Mouse (Mus musculus) intestine, embryonic 16.5 days (tissue): ENCODE measurements around the gene Scyl1. TPM values are rescaled to one million over a fixed set of nuclear protein-coding genes. Genes with fewer than 3 reads are reported as not detected.

Experiments
- ATAC-seq: fragments of 200-750 bp; cut with Nextera tagmentation; 2 replicates; pipeline ENCODE4 v1.8.0; 2017; ENCODE audit warnings: moderate TSS enrichment, moderate library complexity
- H3K27ac ChIP-seq: fragments of 300-500 bp; sonication (generic); 2 replicates; pipeline ENCODE4 v1.5.1; 2014; ENCODE audit warnings: mild to moderate bottlenecking, low read length
- H3K27me3 ChIP-seq: fragments of 300-500 bp; sonication (generic); replicated peaks from 2 replicates; pipeline ENCODE4 v1.6.1; 2014; ENCODE audit warnings: low read length, control low read depth, mixed read lengths; ENCODE audit not compliant: control insufficient read depth, insufficient read depth
- H3K36me3 ChIP-seq: fragments of 300-500 bp; sonication (generic); 2 replicates; pipeline ENCODE4 v1.6.1; 2014; ENCODE audit warnings: low read length, control low read depth; ENCODE audit not compliant: control insufficient read depth, insufficient read depth
- H3K4me1 ChIP-seq: fragments of 300-500 bp; sonication (generic); 2 replicates; pipeline ENCODE4 v1.6.1; 2014; ENCODE audit warnings: low read length, control low read depth, mixed read lengths; ENCODE audit not compliant: control insufficient read depth, insufficient read depth
- H3K4me2 ChIP-seq: fragments of 300-500 bp; sonication (generic); 2 replicates; pipeline ENCODE4 v1.6.1; 2014; ENCODE audit warnings: low read depth, low read length, control low read depth
- H3K4me3 ChIP-seq: fragments of 300-500 bp; sonication (generic); 2 replicates; pipeline ENCODE4 v1.5.1; 2014; ENCODE audit warnings: mild to moderate bottlenecking, low read length
- H3K9ac ChIP-seq: fragments of 300-500 bp; sonication (generic); 2 replicates; pipeline ENCODE4 v1.6.1; 2014; ENCODE audit warnings: low read depth, low read length
- H3K9me3 ChIP-seq: fragments of 300-500 bp; sonication (generic); 2 replicates; pipeline ENCODE4 v1.6.1; 2016; ENCODE audit warnings: low read length, control low read depth; ENCODE audit not compliant: control insufficient read depth
- WGBS: fragments of 180-500 bp; shearing (Covaris S2); extraction: QIAGEN DNeasy Blood & Tissue Kit; methylation state at CpG from one replicate; pipeline ENCODE4 v1.1.7; 2014; 5-methylcytosine and 5-hydroxymethylcytosine counted together
- polyA plus RNA-seq: library from polyadenylated mRNA; unstranded; fragments of >200 nt; fragmentation: Nextera tagmentation; extraction: Ambion mirVana; gene quantifications from 2 replicates; pipeline ENCODE4 v1.2.1, GENCODE M21; 2015

Scyl1 gene
- polyA plus RNA-seq, 1 experiment from 2014 or later, result 58.9 TPM

GRCm38 (mm10) chr19:5781532-5781931 lies 10.3 kb upstream of the Scyl1 start:
- H3K27ac ChIP-seq, result no peak overlapping the region

DNA sequence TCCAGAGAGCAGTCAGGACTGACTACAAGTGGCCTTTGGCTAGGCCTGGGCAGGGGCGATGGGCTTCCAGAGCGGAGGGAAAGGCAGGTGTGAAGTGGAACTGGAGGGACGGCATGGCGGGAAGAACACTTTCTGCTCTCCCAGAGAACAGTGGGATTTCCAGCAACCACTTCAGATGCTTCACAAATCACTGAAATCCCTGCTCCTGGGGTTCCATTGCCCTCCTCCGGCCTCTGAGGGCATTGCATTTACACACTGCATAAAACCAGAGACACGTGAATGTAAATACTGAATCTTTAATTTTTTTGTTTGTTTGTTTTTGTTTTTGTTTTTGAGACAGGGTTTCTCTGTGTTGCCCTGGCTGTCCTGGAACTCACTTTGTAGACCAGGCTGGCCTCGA lies 9.0 kb upstream of the Scyl1 start:
- no peak for ATAC-seq
- Histone ChIP-seq H3K27ac (no peak overlapping the region), H3K4me1 (no peaks in the 10 kb centered on the region), H3K9me3 (no peaks in the 10 kb centered on the region), H3K9ac (no peak overlapping the region), H3K36me3 (no peaks in the 10 kb centered on the region), H3K27me3 (no peaks in the 10 kb centered on the region), H3K4me2 (no peak overlapping the region), H3K4me3 (no peak overlapping the region)
- WGBS, result 62% methylated on average over 7 of the region's 7 CpGs

More at GRCm38 (mm10) chr19:5781532-5781931, 10.3 kb upstream of the Scyl1 start:
- H3K9me3 ChIP-seq, result no peaks in the 10 kb centered on the region
- H3K9ac ChIP-seq, result no peak overlapping the region
- H3K36me3 ChIP-seq, result no peaks in the 10 kb centered on the region
- no peak overlapping the region for H3K4me2 ChIP-seq
- no peak for ATAC-seq
- H3K27me3 ChIP-seq, result no peaks in the 10 kb centered on the region
- no peaks in the 10 kb centered on the region for H3K4me1 ChIP-seq
- 85% methylated on average over 6 of the region's 6 CpGs for WGBS
- no peak overlapping the region for H3K4me3 ChIP-seq

GRCm38 (mm10) chr19:5778312-5778711 lies 7.1 kb upstream of the Scyl1 start:
- Histone ChIP-seq H3K36me3 (no peaks in the 10 kb centered on the region), H3K27ac (no peak overlapping the region), H3K9me3 (no peaks in the 10 kb centered on the region), H3K27me3 (no peaks in the 10 kb centered on the region), H3K9ac (0 out of 2 replicates have a peak overlapping the region, but pooled peaks have one; percentile 6), H3K4me1 (no peaks in the 10 kb centered on the region), H3K4me2 (no peak overlapping the region), H3K4me3 (no peak overlapping the region)
- 67% methylated on average over 8 of the region's 8 CpGs for WGBS
- no peak for ATAC-seq

- Histone ChIP-seq H3K27me3 (no peaks in the 10 kb centered on the region), H3K4me2 (no peak overlapping the region), H3K4me1 (no peaks in the 10 kb centered on the region), H3K27ac (no peak overlapping the region), H3K9ac (no peak overlapping the region), H3K36me3 (no peaks in the 10 kb centered on the region), H3K9me3 (no peaks in the 10 kb centered on the region), H3K4me3 (no peak overlapping the region)
- WGBS, result 79% methylated on average over 9 of the region's 9 CpGs
- no peak for ATAC-seq
Measured at GRCm38 (mm10) chr19:5777387-5778032, 6.3 kb upstream of the Scyl1 start.

- H3K9me3 ChIP-seq, result no peaks in the 10 kb centered on the region
- H3K36me3 ChIP-seq, result peaks cover 12% of the 10 kb centered on the region; the same call in 1 of the 2 replicates
- no peak; the same call in 1 of the 2 replicates for ATAC-seq
- H3K9ac ChIP-seq, result peak overlapping the region; percentile 92
- H3K27ac ChIP-seq, result peak overlapping the region; percentile 91; the same call in 1 of the 2 replicates
- H3K4me2 ChIP-seq, result peak overlapping the region; percentile 90
- 39% methylated on average over 9 of the region's 9 CpGs for WGBS
- H3K27me3 ChIP-seq, result no peaks in the 10 kb centered on the region
- H3K4me3 ChIP-seq, result peak overlapping the region; percentile 80
- H3K4me1 ChIP-seq, result peaks cover 11% of the 10 kb centered on the region
Measured at GRCm38 (mm10) chr19:5770311-5770710, 908 bp downstream of the Scyl1 start.

DNA sequence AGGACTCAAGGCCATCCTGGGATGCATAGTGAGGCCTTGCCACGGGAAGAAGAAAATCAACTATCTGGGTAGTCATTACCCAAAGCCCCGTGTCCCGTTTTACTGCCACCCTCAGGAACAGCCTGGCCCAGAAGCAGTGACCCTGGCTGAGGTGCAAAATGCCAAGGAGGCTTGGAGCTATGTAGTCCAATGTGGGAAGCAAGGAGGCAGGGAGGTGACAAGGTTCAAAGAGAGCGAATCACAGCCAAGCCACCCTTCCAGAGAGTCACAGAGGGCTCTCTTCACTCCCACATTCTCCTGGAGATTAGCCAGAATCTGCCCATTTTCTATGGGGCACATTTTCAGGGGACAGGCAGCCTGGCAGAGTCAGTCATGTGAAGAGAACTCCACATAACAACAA lies 3.9 kb downstream of the Scyl1 start:
- no peak for ATAC-seq
- Histone ChIP-seq H3K4me1 (peaks cover 11% of the 10 kb centered on the region), H3K27me3 (no peaks in the 10 kb centered on the region), H3K4me2 (no peak overlapping the region), H3K9me3 (no peaks in the 10 kb centered on the region), H3K4me3 (no peak overlapping the region), H3K27ac (no peak overlapping the region), H3K9ac (no peak overlapping the region), H3K36me3 (peaks cover 31% of the 10 kb centered on the region)
- 89% methylated on average over 4 of the region's 4 CpGs for whole genome bisulfite sequencing

DNA sequence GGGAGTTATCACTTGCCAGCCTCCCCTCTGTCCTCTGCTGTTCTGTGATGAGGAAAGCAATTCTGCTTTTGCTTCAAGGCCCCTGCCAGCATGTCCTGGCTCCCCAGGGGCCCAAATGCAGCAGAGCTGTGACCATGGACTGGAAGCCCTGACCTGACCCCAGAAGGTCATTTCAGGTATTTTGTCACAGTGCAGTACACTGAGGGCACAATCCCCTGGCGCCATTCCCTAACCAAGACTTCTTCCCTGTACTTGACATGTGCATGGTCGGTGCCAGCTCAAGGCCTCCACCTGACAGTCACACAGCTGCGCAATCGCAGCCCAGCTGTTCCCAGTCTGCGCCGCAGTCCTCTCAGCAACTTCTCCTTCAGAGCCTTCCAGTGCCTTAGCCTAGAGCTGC lies 8.1 kb downstream of the Scyl1 start:
- Histone ChIP-seq H3K27ac (no peak overlapping the region), H3K4me3 (no peak overlapping the region), H3K4me2 (no peak overlapping the region), H3K4me1 (no peaks in the 10 kb centered on the region), H3K27me3 (no peaks in the 10 kb centered on the region), H3K9ac (no peak overlapping the region), H3K9me3 (no peaks in the 10 kb centered on the region), H3K36me3 (peaks cover 49% of the 10 kb centered on the region)
- WGBS, result 95% methylated on average over 6 of the region's 6 CpGs
- no peak for ATAC-seq

GRCm38 (mm10) chr19:5758878-5759403 lies 12.3 kb downstream of the Scyl1 start:
- Histone ChIP-seq H3K27ac (no peak overlapping the region), H3K4me2 (no peak overlapping the region), H3K9me3 (no peaks in the 10 kb centered on the region), H3K4me3 (no peak overlapping the region), H3K9ac (no peak overlapping the region), H3K27me3 (0 out of 2 replicates have a peak, but pooled peaks cover 9% of the 10 kb centered on the region), H3K36me3 (peaks cover 28% of the 10 kb centered on the region), H3K4me1 (no peaks in the 10 kb centered on the region; the same call in 1 of the 2 replicates)
- ATAC-seq, result no peak
- 89% methylated on average over 14 of the region's 14 CpGs for WGBS

GRCm38 (mm10) chr19:5756991-5757636 lies 14.1 kb downstream of the Scyl1 start:
- Histone ChIP-seq H3K4me2 (peak overlapping the region; percentile 27), H3K9ac (peak overlapping the region; percentile 55), H3K4me3 (0 out of 2 replicates have a peak overlapping the region, but pooled peaks have one; percentile 11), H3K9me3 (no peaks in the 10 kb centered on the region), H3K27ac (no peak overlapping the region), H3K36me3 (peaks cover 19% of the 10 kb centered on the region; the same call in 1 of the 2 replicates), H3K4me1 (no peaks in the 10 kb centered on the region; the same call in 1 of the 2 replicates), H3K27me3 (0 out of 2 replicates have a peak, but pooled peaks cover 9% of the 10 kb centered on the region)
- WGBS, result 30% methylated on average over 36 of the region's 36 CpGs
- ATAC-seq, result 0 out of 2 replicates have a peak, but pooled peaks have one; percentile 5
